Mouse (Mus musculus): ENCODE data around the gene Tnfrsf11a.
"Not testable (repeated sequence)": the region's sequence is repeated elsewhere in the genome, so short reads cannot be mapped to it uniquely, and the experiment has no call there.

The Tnfrsf11a gene

GRCm38 (mm10) chr1:105785146-105785545, 4.6 kb downstream of the Tnfrsf11a start:
- DNase-seq (ENCODE audit: low read depth): no peak

DNA sequence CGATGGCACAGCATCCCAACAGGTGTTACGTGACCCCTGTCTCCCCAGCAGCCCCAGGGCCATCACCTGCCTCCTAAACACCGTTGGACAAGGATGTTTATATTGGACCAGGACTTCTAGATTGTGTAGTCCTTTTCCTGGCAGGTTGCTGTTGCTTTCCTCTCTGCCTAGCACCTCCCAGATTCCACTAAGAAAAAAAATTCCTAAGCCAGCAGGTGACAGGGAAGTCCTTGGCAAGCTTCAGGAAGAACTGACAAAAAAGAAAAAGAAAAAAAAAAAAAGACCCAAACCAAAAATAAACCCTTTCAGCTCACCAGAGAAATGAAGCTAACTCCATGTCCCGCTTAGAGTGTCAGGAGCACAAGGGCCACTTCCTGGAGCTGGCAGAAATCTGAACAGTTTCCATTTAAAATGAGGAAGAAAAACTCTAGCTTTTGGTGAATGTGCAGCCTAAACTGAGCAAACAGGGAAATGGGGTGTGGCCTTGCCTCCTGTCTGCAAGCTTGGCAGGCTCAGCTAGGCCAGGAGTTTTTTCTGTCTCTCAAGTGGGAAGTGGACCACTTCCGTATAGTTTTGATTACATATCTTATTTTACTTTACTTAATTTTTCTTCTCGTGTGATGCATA, 6.3 kb downstream of the Tnfrsf11a start:
- DNase-seq (ENCODE audit: low read depth): no peak

DNA sequence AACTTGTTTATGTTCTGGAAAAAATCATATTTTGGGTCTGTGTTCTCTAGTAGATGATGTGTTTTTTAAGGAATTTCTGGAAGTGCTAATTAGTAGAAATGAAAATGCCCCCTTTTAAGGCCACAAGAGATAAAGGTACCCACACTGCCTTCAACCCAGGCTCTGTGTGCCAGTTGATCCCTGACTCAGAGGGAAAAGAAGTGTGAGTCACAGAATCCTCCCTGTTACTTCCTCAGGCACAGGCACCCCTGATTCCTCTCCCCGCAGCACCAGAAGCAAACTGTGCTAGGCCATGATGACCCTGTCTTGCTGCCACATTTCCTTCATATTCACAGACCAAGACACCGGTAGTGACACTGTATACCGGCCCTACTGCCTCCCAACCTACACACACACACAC, 9.6 kb downstream of the Tnfrsf11a start:
- no peak for DNase-seq (ENCODE audit: low read depth)

GRCm38 (mm10) chr1:105794670-105795069, 14.2 kb downstream of the Tnfrsf11a start:
- no peak for DNase-seq (ENCODE audit: low read depth)

GRCm38 (mm10) chr1:105795705-105796104, 15.2 kb downstream of the Tnfrsf11a start:
- DNase-seq (ENCODE audit: low read depth): no peak

DNA sequence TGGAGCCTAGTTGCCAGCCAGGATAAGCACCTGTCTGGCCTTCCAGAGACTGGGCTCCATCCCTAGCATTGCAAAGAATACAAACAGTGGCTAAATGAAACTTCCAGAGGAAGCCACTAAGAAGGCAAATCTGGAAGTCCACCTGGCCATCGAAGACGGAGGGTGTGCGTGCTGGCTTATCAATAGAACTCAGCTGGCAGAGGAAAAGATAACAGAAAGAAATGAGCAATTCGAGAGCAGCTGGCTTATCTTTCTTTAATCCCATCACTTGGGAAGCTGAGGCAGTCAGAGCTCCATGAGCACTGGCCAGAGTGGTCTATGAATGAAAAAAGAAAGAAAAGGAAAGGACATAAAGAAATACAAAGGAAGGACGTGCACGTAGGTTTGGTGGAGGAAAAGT, 20.1 kb downstream of the Tnfrsf11a start:
- DNase-seq (ENCODE audit: low read depth): no peak

DNA sequence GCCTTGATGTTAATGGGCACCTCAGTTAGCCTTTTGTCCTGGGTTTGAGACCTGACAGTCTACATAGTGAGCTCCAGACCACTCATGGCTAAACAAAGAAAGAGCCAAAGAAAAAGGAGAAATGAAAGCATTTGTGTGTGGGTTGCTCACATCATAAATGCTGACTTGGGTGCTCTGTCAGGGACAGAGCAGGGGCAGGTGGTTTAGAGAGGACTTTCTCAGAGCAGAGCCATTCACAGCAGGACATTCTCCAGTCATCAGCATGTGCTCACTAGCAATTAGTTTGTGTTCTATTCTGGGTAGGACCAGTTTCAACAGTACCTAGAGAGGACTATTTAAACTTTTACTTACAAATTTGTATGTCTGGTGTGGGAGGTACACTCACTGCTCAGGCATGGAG, 20.7 kb downstream of the Tnfrsf11a start:
- DNase-seq (ENCODE audit: low read depth): no peak

GRCm38 (mm10) chr1:105802941-105803340, 22.4 kb downstream of the Tnfrsf11a start:
- DNase-seq (ENCODE audit: low read depth): no peak

- no peak for DNase-seq (ENCODE audit: low read depth)
These were observed 23.8 kb downstream of the Tnfrsf11a start for GRCm38 (mm10) chr1:105804285-105804684.

GRCm38 (mm10) chr1:105805565-105805964, 25.0 kb downstream of the Tnfrsf11a start:
- no peak for DNase-seq (ENCODE audit: low read depth)

DNA sequence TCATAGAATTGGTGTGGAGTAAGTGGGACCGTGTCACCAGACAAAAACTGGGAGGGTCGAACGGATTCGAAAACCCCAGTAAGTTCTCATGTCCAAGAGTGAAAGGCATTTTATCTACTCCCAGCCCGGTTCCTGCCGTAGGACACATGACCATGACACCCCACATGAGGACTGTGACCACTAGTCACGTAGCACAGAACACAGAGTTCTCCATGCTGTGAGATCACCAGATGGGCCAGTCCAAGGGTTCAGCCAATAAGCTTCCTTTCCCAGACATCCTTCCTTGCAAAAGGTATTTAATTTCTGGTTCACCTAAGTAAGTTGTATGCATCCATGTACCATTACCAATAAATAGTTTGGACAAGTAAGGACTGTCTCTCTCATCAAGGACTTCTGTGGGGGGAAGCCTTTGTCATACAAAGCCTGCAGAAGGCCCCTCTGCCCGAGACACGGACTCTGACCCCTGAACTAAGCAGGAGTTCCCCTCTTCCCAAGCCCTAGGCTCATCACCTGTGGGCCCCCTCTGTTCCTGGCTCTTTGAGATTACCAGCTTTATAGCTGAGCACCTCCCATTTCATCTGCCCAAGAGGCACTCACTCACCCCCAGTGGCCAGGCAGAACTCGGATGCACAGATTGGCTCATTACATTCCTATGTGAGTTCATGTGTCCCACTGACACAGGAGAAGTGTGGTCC, 26.7 kb downstream of the Tnfrsf11a start:
- no peak for DNase-seq (ENCODE audit: low read depth)

GRCm38 (mm10) chr1:105812027-105812426, 31.5 kb downstream of the Tnfrsf11a start:
- not testable (repeated sequence) for DNase-seq (ENCODE audit: low read depth)

GRCm38 (mm10) chr1:105812960-105813708, 32.6 kb downstream of the Tnfrsf11a start:
- no peak for DNase-seq (ENCODE audit: low read depth)

DNA sequence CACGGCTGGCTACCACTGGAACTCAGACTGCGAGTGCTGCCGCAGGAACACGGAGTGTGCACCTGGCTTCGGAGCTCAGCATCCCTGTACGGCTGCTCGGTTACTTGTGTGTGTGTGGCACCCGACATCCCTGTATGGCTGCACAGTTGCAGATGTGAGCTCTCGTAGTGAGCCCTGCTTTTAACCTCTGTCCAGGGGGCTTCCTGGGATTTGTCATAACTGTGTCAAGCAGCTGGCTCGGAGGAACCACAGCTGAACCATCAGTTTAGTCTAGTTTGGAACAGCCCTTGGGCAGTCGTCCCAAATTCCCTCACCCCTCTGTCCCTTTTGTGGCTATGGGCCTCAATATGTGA, 33.2 kb downstream of the Tnfrsf11a start:
- no peak for DNase-seq (ENCODE audit: low read depth)

DNA sequence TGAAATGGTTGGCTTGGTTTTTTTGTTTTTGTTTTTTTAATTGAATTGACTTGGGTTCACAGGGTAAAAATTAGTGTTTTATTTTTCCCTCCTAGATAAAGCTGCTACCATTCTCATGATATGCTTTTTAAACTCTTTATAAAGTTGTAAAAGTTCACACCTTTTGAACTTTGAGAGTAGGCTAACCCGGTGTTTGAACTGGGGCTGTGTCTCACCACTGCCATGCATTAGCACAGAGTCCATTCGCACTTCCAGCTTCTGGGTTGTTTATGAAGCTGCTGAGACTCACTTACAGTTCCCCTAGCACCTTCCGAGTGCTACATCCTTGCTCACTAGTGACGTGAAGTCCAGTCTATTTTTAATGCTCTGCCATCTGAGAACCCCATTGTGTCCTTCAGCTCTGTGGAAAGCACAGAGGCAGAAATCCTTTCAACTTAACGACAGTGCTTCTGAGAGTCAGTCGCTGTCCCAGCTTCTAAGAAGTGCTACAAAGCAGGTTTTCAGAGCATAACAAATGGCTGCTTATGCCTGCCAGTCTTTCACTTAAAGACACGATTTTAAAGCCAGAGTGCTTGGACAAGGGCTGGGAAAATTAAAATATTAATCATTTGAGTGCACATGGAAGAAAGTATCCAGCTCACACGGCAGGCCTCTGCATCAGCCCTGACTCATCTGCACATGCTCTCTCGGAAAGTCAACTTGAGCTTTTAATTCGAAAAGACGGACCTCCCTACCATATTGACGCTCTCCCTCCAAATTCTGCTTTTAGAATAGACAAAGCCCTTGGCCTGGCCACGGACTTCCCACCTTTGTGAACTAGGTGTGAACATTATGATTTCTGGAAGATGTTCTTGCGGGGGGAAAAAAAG, 34.1 kb downstream of the Tnfrsf11a start:
- peak; percentile 6 for DNase-seq (ENCODE audit: low read depth)

GRCm38 (mm10) chr1:105815310-105815709, 34.8 kb downstream of the Tnfrsf11a start:
- DNase-seq (ENCODE audit: low read depth): no peak

GRCm38 (mm10) chr1:105815736-105816135, 35.2 kb downstream of the Tnfrsf11a start:
- DNase-seq (ENCODE audit: low read depth): no peak

GRCm38 (mm10) chr1:105819031-105819430, 38.5 kb downstream of the Tnfrsf11a start:
- no peak for DNase-seq (ENCODE audit: low read depth)

- no peak for DNase-seq (ENCODE audit: low read depth)
These were observed 39.2 kb downstream of the Tnfrsf11a start for GRCm38 (mm10) chr1:105819740-105820139.

DNA sequence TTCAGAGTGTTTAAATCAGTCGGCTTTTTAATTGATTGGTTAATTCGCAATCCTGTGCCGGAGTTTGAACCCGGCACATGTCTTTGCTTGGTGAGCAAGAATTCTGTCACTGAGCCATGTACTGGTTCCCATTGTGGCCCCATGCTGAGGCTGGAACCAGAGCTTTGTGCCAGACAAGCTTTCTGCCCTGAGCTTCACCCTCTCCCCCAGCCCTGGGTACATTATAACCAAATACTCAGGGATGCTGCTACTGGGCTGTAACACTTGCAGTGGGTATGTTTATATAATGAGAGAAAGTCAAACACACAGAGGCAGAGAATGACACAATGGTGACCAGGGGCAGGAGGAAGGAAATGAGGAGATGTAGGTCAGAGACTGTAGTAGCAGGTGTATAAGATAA, 43.8 kb downstream of the Tnfrsf11a start:
- no peak for DNase-seq (ENCODE audit: low read depth)

- no peak for DNase-seq (ENCODE audit: low read depth)
These were observed 44.5 kb downstream of the Tnfrsf11a start for GRCm38 (mm10) chr1:105824980-105825379.

DNA sequence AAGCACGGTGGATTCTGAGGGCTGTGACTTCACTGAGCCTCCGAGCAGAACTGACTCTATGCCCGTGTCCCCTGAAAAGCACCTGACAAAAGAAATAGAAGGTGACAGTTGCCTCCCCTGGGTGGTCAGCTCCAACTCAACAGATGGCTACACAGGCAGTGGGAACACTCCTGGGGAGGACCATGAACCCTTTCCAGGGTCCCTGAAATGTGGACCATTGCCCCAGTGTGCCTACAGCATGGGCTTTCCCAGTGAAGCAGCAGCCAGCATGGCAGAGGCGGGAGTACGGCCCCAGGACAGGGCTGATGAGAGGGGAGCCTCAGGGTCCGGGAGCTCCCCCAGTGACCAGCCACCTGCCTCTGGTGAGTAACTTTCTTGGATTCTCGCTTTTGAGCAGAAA, 46.9 kb downstream of the Tnfrsf11a start:
- no peak for DNase-seq (ENCODE audit: low read depth)

All from fibroblast of lung, adult 2 months (primary cell).